Mouse (Mus musculus): ENCODE data around the gene Tcea3.

DNA sequence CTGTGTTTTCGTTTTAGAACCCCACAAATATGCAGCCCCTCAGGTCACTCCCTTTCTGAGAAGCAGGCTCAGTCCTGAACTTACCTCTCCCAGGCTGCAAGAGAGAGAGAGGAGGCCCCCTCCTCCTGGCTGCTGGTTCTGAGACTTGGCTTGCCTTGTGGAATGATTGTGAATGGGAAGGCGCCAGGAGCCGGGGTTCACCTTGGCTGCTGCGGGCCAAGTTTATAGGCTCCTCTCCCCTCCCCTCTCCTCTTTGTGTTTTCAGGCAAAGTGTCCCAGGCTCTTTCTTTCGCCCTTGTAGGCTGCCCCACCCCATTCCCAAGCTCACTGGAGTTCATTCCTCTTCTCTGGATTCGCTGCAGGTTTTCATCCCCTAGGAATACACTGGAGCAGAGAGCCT lies 40.6 kb upstream of the Tcea3 start:
- TF ChIP-seq CTCF (IDR thresholded peaks at IDR 0.05; ENCODE audit: low read depth, low read length), result no peak
- no peak for TF ChIP-seq GATA1 (IDR thresholded peaks at IDR 0.05; ENCODE audit: borderline replicate concordance, low read length)
- TF ChIP-seq TAL1 (conservative IDR thresholded peaks at IDR 0.05; ENCODE audit: low read depth, low read length), result no peak
- TF ChIP-seq POLR2AphosphoS5 (IDR thresholded peaks at IDR 0.05; ENCODE audit: insufficient replicate concordance, low read depth, low read length), result no peak
